In the genomic region with DNA sequence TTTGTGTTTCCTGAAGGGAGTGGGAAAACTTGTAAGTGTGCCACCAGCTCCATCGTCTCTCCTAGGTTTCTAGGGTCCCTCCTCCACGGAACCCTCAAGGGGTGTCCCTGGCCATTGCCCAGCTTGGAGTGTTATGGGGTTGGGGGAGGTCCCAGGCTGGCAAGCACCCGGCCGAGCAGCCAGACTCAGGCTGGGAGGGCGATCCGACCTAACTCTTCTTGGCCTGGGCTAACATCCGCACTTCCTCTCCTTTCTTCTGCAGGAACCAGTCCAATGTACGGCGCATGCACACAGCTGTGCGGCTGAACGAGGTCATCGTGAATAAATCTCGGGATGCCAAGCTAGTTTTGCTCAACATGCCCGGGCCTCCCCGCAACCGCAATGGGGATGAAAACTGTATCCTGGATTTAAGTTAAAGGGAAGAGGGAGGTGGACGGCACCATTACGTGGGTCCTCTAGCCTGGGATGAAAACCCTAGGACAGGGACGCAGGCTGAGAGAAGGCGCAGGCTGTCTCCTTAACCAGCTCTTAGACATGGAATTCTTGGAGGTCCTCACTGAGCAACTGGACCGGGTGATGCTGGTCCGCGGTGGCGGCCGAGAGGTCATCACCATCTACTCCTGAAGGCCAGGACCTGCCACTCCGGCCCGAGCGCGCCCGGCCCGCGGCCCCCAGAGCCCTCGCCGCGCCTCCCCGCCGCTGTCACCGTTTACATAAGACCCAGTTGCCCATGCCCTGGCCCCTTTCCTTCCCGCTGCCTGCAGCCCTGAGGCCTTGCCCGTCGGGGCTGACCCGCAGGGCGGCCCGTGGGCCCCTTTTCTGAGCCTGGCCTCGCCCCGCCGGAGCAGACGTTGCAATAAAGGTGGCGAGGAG, we compare ENCODE assay signal across 9 mouse cellular contexts. TPM values are rescaled to one million over a fixed set of nuclear protein-coding genes. Genes with fewer than 3 reads are reported as not detected.
DNase-seq lines count a peak whose midpoint lies in the region; ATAC-seq and TF ChIP-seq lines count a peak whose summit lies in the region.
"Had no signal": no experiment of that assay in that cellular context is flagged by ENCODE, and none has a peak within 500 bp of the region (broad histone marks: within the 10 kb centered on the region; RNA-seq: fewer than 3 reads in every experiment).

No protein-coding gene starts in this region.

- no peak for TF ChIP-seq POLR2A in cortical plate, adult 2 months (IDR thresholded peaks at IDR 0.05; ENCODE audit: extremely low read depth, insufficient read depth, low read length)

- peak; percentile 37; the same call in 1 of the 2 replicates for ATAC-seq in lung, postnatal 0 days
- no peak for ATAC-seq in erythroid progenitor cell, adult 5-6 weeks (replicated peaks; ENCODE audit: low FRiP score, poor library complexity, severe bottlenecking)
- ATAC-seq in CD4-positive, CD25-positive, alpha-beta regulatory T cell, adult 4 months = no peak

- H3K36me3 ChIP-seq in hindbrain, embryonic 10.5 days = peaks cover 50% of the 10 kb centered on the region
- peaks cover 16% of the 10 kb centered on the region for H3K36me3 ChIP-seq in lung, postnatal 0 days (ENCODE audit: insufficient read depth, low read length)

- no peak for TF ChIP-seq EP300 in lung, postnatal 0 days (IDR thresholded peaks at IDR 0.05)

- no peak for TF ChIP-seq CTCF in cortical plate, adult 2 months (IDR thresholded peaks at IDR 0.05; ENCODE audit: extremely low read depth, insufficient read depth, low read length)
- no peak for TF ChIP-seq CTCF in lung, postnatal 0 days (IDR thresholded peaks at IDR 0.05)

- WGBS in hindbrain, embryonic 10.5 days = 10% methylated on average over 49 of the region's 49 CpGs
- 8% methylated on average over 43 of the region's 49 CpGs for WGBS in lung, postnatal 0 days

- H3K27me3 ChIP-seq in hindbrain, embryonic 10.5 days (ENCODE audit: insufficient read depth, poor library complexity, severe bottlenecking) = peaks cover 71% of the 10 kb centered on the region
- 0 out of 2 replicates have a peak, but pooled peaks cover 5% of the 10 kb centered on the region for H3K27me3 ChIP-seq in lung, postnatal 0 days (replicated peaks; ENCODE audit: insufficient read depth, low read length)

- H3K9ac ChIP-seq in lung, postnatal 0 days (replicated peaks; ENCODE audit: low read depth) = no peak overlapping the region

- peaks cover 2% of the 10 kb centered on the region for H3K4me1 ChIP-seq in cortical plate, adult 2 months (ENCODE audit: control insufficient read depth, insufficient read depth, low read length)
- peaks cover 21% of the 10 kb centered on the region for H3K4me1 ChIP-seq in hindbrain, embryonic 10.5 days (replicated peaks)
- H3K4me1 ChIP-seq in lung, postnatal 0 days (ENCODE audit: insufficient read depth, low read depth, low read length) = peaks cover 13% of the 10 kb centered on the region; the same call in 1 of the 2 replicates

- H3K4me2 ChIP-seq in lung, postnatal 0 days (replicated peaks; ENCODE audit: low read depth, low read length) = peak overlapping the region; percentile 72

- H3K4me3 ChIP-seq in cortical plate, adult 2 months (ENCODE audit: insufficient read depth, low read length) = no peak overlapping the region
- peak overlapping the region; percentile 42 for H3K4me3 ChIP-seq in hindbrain, embryonic 10.5 days
- peak overlapping the region; percentile 38 for H3K4me3 ChIP-seq in lung, postnatal 0 days (ENCODE audit: low read depth, low read length)
- H3K4me3 ChIP-seq: myocyte had no signal

- peak overlapping the region; percentile 57; the same call in 1 of the 2 replicates for H3K27ac ChIP-seq in cortical plate, adult 2 months (ENCODE audit: insufficient read depth, low read length)
- H3K27ac ChIP-seq in hindbrain, embryonic 10.5 days = peak overlapping the region; percentile 9; the same call in 1 of the 2 replicates
- no peak overlapping the region for H3K27ac ChIP-seq in lung, postnatal 0 days (ENCODE audit: low read length)

- no peaks in the 10 kb centered on the region for H3K9me3 ChIP-seq in hindbrain, embryonic 10.5 days
- no peaks in the 10 kb centered on the region for H3K9me3 ChIP-seq in lung, postnatal 0 days (ENCODE audit: low read length)

- DNase-seq in cerebellum, adult 9-10 months = peak; percentile 42
- no peak for DNase-seq in cerebellum, postnatal 10 days
- DNase-seq in hindbrain, embryonic 10.5 days (ENCODE audit: low spot score) = peak; percentile 26
- DNase-seq in lung, postnatal 0 days (ENCODE audit: low spot score) = no peak
- DNase-seq in right cerebral cortex, postnatal 14 days = no peak

RNA-seq across cellular contexts. Expression of a gene that starts 36.5 kb away (rescaled TPM):
- 396 and 421 TPM in 2 replicates for polyA plus RNA-seq in cortical plate, adult 2 months (2012; rRNA removed)
- polyA plus RNA-seq in hindbrain, embryonic 10.5 days (2016; fragmentation: Nextera tagmentation; extraction: Ambion mirVana) = 3.1 and 5.1 TPM in 2 replicates
- polyA plus RNA-seq in lung, postnatal 0 days (2015; fragmentation: Nextera tagmentation; extraction: Ambion mirVana) = 0.84 and 1.0 TPM in 2 replicates
- total RNA-seq in erythroid progenitor cell, adult 5-6 weeks (2015; ENCODE audit: low replicate concordance) = not detected in 2 replicates
- not detected in 2 replicates for total RNA-seq in erythroid progenitor cell, adult 5-6 weeks (2017; ENCODE audit: low replicate concordance)
- under 1 TPM in 1 of 2 experiments, not detected in 1; 0.31 TPM for polyA plus RNA-seq in CD4-positive, CD25-positive, alpha-beta regulatory T cell, adult 4 months (2017; shearing (Covaris generic))

RNA-seq across cellular contexts. Expression of a gene that starts 37.6 kb away (rescaled TPM):
- polyA plus RNA-seq in cortical plate, adult 2 months (2012; rRNA removed) = 48.0 and 53.1 TPM in 2 replicates
- 101 and 102 TPM in 2 replicates for polyA plus RNA-seq in hindbrain, embryonic 10.5 days (2016; fragmentation: Nextera tagmentation; extraction: Ambion mirVana)
- polyA plus RNA-seq in lung, postnatal 0 days (2015; fragmentation: Nextera tagmentation; extraction: Ambion mirVana) = 21.6 and 28.7 TPM in 2 replicates
- 8.4 and 9.0 TPM in 2 replicates for total RNA-seq in erythroid progenitor cell, adult 5-6 weeks (2015; ENCODE audit: low replicate concordance)
- 13.5 and 20.0 TPM in 2 replicates for total RNA-seq in erythroid progenitor cell, adult 5-6 weeks (2017; ENCODE audit: low replicate concordance)
- polyA plus RNA-seq in CD4-positive, CD25-positive, alpha-beta regulatory T cell, adult 4 months (2017; shearing (Covaris generic)) = 10 to 100 TPM; 28.6 to 49.0 TPM

RNA-seq across cellular contexts. Expression of a gene that starts 56.5 kb away (rescaled TPM):
- 1.1 and 1.5 TPM in 2 replicates for polyA plus RNA-seq in cortical plate, adult 2 months (2012; rRNA removed)
- polyA plus RNA-seq in hindbrain, embryonic 10.5 days (2016; fragmentation: Nextera tagmentation; extraction: Ambion mirVana) = 0.56 and 1.2 TPM in 2 replicates
- polyA plus RNA-seq in lung, postnatal 0 days (2015; fragmentation: Nextera tagmentation; extraction: Ambion mirVana) = 4.5 and 5.6 TPM in 2 replicates
- total RNA-seq in erythroid progenitor cell, adult 5-6 weeks (2015; ENCODE audit: low replicate concordance) = 41.1 and 44.7 TPM in 2 replicates
- total RNA-seq in erythroid progenitor cell, adult 5-6 weeks (2017; ENCODE audit: low replicate concordance) = 21.5 and 25.3 TPM in 2 replicates
- polyA plus RNA-seq in CD4-positive, CD25-positive, alpha-beta regulatory T cell, adult 4 months (2017; shearing (Covaris generic)) = 1 to 10 TPM; 2.0 to 4.1 TPM

RNA-seq across cellular contexts. Expression of a gene that starts 58.3 kb away (rescaled TPM):
- polyA plus RNA-seq in cortical plate, adult 2 months (2012; rRNA removed) = 2.0 TPM in 2 replicates
- polyA plus RNA-seq in hindbrain, embryonic 10.5 days (2016; fragmentation: Nextera tagmentation; extraction: Ambion mirVana) = 7.2 and 8.1 TPM in 2 replicates
- 57.9 and 77.5 TPM in 2 replicates for polyA plus RNA-seq in lung, postnatal 0 days (2015; fragmentation: Nextera tagmentation; extraction: Ambion mirVana)
- 5.0 TPM in 1 of 2 replicates, not detected in the other for total RNA-seq in erythroid progenitor cell, adult 5-6 weeks (2015; ENCODE audit: low replicate concordance)
- 0.08 and 3.6 TPM in 2 replicates for total RNA-seq in erythroid progenitor cell, adult 5-6 weeks (2017; ENCODE audit: low replicate concordance)
- polyA plus RNA-seq in CD4-positive, CD25-positive, alpha-beta regulatory T cell, adult 4 months (2017; shearing (Covaris generic)) = 1 to 10 TPM; 1.6 to 6.0 TPM

Comparison
In these comparisons a context has a peak if more than half of its experiments do, and no peak if none do; other contexts are left out.
1. DNase-seq: peak in cerebellum, adult 9-10 months (single experiment) and hindbrain, embryonic 10.5 days (single experiment); none in cerebellum, postnatal 10 days (0 of 2), lung, postnatal 0 days (single experiment) and right cerebral cortex, postnatal 14 days (single experiment).
2. RNA of a gene that starts 36.5 kb away (polyA plus RNA-seq): 396 to 421 TPM in cortical plate, adult 2 months; 3.1 to 5.1 TPM in hindbrain, embryonic 10.5 days, 0.84 to 1.0 TPM in lung, postnatal 0 days and 0.31 TPM in CD4-positive, CD25-positive, alpha-beta regulatory T cell, adult 4 months; every median in the first group is over 10 times any median in the second.